Mouse (Mus musculus) adrenal gland, adult (tissue): ENCODE data around the gene Ptbp3.

Source experiments
- DNase-seq, 2 experiments: peaks; one replicate each; pipeline ENCODE4 v3.0.0; 2022 to 2023; ENCODE audit warnings: low spot score in 1 of 2; ENCODE audit not compliant: inconsistent age in 2 of 2

Ptbp3 gene

GRCm38 (mm10) chr4:59507766-59508165 lies 41.4 kb downstream of the Ptbp3 start:
- no peak for DNase-seq

- DNase-seq: no peak
Observed at GRCm38 (mm10) chr4:59506704-59507103, 42.5 kb downstream of the Ptbp3 start.

GRCm38 (mm10) chr4:59505481-59505880 lies 43.7 kb downstream of the Ptbp3 start:
- no peak for DNase-seq

- no peak for DNase-seq
Observed at GRCm38 (mm10) chr4:59491097-59491496, 58.1 kb downstream of the Ptbp3 start.

DNA sequence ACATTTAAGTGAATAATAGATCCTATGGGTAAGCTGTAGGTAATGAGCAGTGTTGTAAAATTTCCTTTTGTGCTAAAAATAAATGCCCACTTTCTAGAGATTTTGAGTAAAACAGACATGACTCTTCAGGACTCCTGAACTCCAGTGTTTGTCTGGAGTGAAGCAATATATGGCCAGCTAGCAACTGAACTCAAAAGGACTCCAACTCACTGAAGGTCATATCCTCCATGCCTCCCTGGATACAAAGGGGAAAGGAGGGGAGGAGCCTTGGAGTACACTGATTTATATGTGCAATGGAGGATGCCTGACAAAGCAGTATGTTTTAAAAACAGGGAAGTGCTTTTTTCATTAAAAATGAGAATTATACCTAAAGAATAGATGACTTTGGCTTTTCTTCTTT lies 77.9 kb downstream of the Ptbp3 start:
- DNase-seq: peak in 1 of 2 experiments; percentile 39

GRCm38 (mm10) chr4:59465449-59465848 lies 83.7 kb downstream of the Ptbp3 start:
- no peak for DNase-seq

DNA sequence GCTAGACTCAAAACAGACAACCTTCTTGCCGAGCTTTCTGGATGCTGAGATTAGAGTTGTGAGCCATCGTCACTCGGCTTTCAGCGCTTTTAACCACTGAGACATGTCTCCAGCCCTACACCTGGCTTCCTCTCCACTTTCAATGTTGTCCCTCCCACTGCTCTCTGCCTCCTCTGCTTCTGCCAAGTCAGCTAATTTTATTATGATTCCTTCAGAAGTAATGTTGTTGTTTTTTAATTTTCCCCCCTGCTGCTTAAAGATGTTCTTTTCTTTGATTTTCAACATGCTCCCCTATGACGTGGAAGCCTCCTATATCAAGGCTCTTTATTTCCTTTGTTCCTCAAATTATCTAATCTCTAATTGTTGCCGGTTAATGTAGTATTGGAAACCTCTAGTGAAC lies 84.5 kb downstream of the Ptbp3 start:
- no peak for DNase-seq

- DNase-seq: no peak
Observed at GRCm38 (mm10) chr4:59462494-59462893, 86.7 kb downstream of the Ptbp3 start.

DNA sequence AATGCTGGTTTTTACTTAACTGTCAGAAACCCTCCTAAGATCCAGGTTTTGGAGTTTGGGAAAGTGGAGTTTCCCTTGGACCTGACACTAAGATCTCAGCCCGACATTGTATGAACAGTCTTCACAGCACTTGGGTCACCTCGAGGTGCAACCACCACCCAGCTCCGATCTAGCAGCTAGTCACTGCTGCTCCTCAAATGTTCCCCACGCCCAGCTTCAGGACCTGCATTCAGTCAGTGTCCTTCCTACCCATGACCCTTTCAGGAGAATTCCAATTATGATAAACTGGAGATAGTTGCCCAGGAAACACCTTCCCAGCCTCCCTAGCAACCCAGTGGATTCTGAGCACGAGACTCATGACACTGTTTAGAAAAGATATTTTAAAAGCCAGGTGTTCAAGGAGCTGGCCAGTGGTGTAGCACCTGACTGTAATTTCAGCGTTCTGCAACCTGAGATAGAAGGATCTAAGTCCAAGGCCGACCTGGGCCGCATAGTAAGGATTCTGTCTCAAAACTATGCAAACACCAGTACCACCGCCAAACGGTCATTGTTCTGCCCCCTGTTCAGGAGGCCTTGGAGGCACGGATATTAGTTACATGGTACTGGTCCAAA lies 87.9 kb downstream of the Ptbp3 start:
- DNase-seq: peak in 1 of 2 experiments; percentile 30

GRCm38 (mm10) chr4:59459216-59459955 lies 89.8 kb downstream of the Ptbp3 start:
- DNase-seq: peak in 1 of 2 experiments; percentile 31

DNA sequence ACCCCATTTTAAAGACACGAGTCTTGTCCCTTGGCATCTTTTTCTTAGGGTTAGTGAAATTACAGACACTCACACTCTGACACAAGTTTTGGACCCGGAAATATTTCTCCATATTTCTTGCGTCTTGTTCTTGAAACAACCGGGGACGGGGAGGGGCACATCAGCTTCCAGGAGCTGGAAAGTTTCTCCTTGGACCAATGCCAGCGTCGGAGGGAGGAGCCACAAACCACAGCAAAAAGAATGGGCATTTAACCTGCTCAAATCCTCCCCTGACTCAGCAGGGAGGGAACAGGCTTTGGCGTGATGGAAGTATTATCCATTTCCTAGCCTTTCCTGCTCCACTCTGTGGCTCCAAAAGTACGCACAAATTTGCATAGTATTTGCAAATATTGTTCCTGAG lies 91.2 kb downstream of the Ptbp3 start:
- peak; percentile 68 to 85 for DNase-seq

GRCm38 (mm10) chr4:59457091-59457490 lies 92.1 kb downstream of the Ptbp3 start:
- no peak for DNase-seq

- DNase-seq: peak in 1 of 2 experiments; percentile 33
Observed at GRCm38 (mm10) chr4:59455465-59455864, 93.7 kb downstream of the Ptbp3 start.

DNA sequence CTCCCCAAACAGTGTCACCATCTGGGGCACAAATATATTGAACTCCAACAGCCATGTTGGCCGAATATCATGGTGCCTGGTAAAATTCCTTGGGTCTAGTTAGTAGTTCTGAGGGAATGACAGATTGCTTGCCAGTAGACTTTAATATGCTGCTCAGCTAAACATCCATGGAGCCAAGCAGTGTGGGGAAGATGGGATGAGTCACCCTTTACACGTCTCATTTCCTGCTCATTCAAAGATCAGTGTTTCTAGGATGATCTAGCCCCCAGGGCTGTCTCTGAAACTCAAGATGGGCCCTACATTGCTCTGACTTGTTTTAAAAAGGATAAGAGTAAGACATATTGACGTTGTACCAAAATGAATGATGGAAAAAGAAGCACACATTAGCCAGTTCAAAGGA lies 95.1 kb downstream of the Ptbp3 start:
- peak in 1 of 2 experiments; percentile 43 for DNase-seq

DNA sequence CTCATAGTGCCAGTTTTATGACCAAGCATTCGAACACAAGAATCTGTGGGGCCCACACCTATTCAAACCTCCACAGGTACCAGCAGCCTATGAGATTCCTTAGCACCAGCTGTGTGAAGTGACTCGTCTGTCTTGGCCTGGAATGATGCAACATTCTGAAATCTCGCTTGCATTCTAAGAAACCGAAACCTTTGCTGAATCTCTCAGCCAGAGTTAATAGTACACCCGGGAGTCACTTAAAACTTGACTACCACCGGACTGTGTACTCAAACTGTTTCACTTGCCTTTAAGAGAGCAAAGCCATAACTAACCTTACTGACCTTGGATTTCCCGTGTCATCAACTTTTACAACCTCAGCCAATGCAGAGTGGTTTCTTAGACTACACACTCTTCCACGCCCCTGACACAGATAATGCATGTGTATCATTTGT lies 96.6 kb downstream of the Ptbp3 start:
- no peak for DNase-seq

DNA sequence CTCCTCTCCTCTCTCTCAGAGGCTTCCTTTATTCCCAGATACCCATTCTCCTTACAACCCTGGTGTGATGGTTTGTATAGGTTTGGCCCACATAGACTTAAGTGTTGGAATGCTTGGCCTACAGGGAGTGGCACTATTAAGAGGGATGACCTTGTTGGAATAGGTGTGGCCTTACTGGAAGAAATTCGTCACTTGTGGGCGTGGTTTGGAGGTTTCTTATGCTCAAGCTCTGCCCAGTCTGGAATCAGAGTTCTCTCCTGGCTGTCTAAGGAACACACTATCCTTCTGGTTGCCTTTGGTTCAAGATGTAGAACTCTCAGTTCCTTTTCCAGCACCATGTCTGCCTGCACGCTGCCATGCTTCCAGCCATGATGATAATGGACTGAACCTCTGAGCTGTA lies 98.3 kb downstream of the Ptbp3 start:
- DNase-seq: no peak

- DNase-seq: no peak
Observed at GRCm38 (mm10) chr4:59450234-59450854, 98.8 kb downstream of the Ptbp3 start.

- no peak for DNase-seq
Observed at GRCm38 (mm10) chr4:59447296-59447695, 101.9 kb downstream of the Ptbp3 start.

GRCm38 (mm10) chr4:59445516-59445915 lies 103.6 kb downstream of the Ptbp3 start:
- DNase-seq: no peak

DNA sequence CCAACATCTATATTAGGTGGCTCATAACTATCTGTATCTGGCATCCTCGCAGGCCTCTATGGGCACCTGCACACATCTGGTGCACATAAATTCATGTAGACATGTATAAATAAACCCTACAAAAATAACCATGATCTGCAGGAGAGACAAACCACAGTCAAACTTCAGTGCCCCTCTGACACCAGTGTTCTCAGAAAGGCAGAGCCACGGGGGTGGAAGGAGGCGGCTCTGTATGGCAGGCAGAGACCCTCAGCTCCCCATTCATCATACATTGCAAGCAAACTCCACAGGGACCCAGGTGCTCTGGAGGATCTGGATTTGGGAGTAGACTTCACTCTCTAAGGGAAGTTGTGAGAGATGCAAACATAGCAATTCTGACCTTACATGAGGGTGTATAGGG lies 104.2 kb downstream of the Ptbp3 start:
- no peak for DNase-seq

GRCm38 (mm10) chr4:59444085-59444484 lies 105.1 kb downstream of the Ptbp3 start:
- no peak for DNase-seq

- DNase-seq: no peak
Observed at GRCm38 (mm10) chr4:59441265-59441664, 107.9 kb downstream of the Ptbp3 start.
